Mouse (Mus musculus): Measurements from ENCODE around the gene Pgam2. TPM values are rescaled to one million over a fixed set of nuclear protein-coding genes. Genes with fewer than 3 reads are reported as not detected.

The Pgam2 gene
- total and polyA plus RNA-seq, 3 experiments = not detected

GRCm38 (mm10) chr11:5807956-5808355 is 4.4 kb upstream of the Pgam2 start:
- DNase-seq = no peak

GRCm38 (mm10) chr11:5805711-5806110 is 2.2 kb upstream of the Pgam2 start:
- no peak for DNase-seq

GRCm38 (mm10) chr11:5804174-5804573 is 641 bp upstream of the Pgam2 start:
- no peak for DNase-seq

DNA sequence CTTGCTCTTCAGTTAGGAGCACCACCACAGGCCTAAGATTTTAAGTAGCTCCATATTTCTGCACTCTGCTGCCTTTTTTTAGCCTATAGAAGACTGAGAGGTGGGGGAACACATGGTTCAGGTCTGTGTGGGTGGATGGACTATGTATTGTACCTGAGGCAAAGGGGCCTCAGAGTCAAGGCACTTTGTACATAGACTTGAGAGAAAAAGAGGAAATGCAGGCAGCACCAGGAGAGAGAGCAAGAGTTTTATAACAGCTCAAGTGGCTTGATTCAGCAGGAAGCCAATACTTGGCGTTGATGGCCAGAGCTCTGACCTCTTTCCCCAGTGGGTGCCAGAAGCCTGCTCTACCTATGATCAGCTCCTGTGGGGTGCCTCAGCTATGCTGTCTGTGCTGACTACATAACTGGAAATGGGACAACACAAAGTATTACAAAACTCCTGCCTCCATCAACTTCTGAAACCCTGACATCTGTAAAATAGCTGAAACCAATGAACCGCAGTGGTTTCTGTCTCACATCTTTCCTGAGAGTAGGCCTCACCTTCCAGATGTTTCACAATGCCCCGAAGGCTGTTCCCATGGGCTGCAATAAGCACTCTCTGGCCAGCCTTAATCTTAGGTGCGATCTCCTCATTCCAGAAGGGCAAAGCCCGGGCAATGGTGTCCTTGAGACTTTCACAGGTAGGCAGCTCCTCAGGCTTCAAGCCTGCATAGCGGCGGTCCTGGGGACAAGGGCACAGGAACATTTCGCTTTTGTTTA is 896 bp downstream of the Pgam2 start:
- DNase-seq = no peak

- no peak for DNase-seq
Measured at GRCm38 (mm10) chr11:5802005-5802404, 1.5 kb downstream of the Pgam2 start.

DNA sequence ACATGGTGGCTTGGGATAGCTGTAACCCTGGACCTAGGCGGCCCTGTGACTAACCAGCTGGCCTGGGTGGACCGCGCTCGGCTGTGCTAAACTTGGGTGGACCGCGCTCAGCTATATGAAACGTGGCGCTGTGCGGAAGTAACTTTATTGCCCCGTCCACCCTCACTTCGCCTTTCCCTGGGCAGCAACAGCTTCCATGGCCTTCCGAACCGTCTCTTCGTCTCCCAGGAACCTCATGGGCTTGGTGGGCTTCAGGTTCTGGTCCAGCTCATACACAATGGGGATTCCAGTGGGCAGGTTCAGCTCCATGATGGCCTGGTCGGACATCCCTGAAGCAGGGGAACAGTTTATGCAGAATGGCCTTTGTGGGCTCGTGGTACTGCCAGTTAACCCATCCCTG is 2.0 kb downstream of the Pgam2 start:
- DNase-seq = no peak

DNA sequence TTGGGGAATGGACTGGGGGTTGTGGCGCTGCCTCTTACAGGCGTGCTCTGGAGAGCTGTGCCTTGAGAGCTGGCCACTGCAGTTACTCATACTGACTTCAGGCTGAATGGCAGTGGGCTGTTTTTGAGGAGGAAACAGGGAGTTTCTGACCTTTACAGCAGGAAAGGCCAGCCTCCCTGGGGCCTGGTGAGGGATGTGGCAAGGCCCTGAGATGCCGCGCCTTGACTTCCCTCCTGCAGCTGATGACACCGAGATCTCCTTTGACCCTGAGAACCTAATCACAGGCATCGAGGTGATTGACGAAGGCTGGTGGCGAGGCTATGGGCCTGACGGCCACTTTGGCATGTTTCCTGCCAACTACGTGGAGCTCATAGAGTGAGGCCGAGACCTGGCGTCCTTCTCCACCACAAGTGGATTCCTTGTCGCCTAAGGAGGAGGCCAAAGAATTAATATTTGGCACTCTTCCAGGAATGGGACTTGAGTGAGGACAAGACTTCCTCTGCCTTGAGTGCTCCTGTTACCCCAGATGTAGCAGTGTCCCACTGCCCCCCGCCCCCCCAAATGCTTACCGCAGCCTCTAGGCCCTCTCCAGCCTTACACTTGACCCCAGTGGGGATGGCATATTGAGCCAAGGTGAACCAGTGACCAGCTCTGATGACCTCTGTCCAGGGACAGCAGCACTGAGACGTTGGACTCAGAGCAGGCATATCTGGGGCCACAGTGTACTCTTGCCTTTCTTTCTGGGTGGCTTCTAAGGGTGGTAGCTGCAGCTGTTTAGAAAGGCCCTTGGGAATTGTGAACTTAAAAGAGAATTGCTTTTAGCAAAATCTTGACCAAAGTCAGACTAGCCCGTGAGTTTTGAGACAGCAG is 3.7 kb downstream of the Pgam2 start:
- DNase-seq = no peak

GRCm38 (mm10) chr11:5797928-5798327 is 5.6 kb downstream of the Pgam2 start:
- no peak for DNase-seq

- DNase-seq = no peak
Measured at GRCm38 (mm10) chr11:5797371-5797770, 6.2 kb downstream of the Pgam2 start.

- no peak for DNase-seq
Measured at GRCm38 (mm10) chr11:5796939-5797338, 6.6 kb downstream of the Pgam2 start.

- DNase-seq = no peak
Measured at GRCm38 (mm10) chr11:5795706-5796105, 7.8 kb downstream of the Pgam2 start.

- DNase-seq = no peak
Measured at GRCm38 (mm10) chr11:5795290-5795689, 8.2 kb downstream of the Pgam2 start.

DNA sequence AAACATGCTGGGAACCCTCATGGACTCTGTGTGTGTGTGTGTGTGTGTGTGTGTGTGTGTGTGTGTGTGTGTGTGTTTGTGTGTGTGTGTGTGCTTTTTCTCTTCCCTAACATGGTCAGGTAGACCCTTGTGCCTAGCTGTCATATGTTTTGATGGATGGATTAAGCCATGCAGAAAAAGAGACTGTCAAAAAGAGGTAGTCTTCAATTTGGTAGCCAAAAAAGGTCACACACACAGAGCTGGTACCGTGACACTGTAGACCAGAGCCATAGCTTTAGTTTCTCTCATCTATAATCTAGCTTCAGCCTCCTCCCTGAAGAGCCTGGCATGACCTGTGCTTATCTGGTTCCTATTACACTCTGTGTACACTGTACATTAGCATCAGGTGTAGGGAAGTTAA is 13.1 kb downstream of the Pgam2 start:
- no peak for DNase-seq

- no peak for DNase-seq
Measured at GRCm38 (mm10) chr11:5789754-5790333, 13.7 kb downstream of the Pgam2 start.

- no peak for DNase-seq
Measured at GRCm38 (mm10) chr11:5789071-5789753, 14.3 kb downstream of the Pgam2 start.

DNA sequence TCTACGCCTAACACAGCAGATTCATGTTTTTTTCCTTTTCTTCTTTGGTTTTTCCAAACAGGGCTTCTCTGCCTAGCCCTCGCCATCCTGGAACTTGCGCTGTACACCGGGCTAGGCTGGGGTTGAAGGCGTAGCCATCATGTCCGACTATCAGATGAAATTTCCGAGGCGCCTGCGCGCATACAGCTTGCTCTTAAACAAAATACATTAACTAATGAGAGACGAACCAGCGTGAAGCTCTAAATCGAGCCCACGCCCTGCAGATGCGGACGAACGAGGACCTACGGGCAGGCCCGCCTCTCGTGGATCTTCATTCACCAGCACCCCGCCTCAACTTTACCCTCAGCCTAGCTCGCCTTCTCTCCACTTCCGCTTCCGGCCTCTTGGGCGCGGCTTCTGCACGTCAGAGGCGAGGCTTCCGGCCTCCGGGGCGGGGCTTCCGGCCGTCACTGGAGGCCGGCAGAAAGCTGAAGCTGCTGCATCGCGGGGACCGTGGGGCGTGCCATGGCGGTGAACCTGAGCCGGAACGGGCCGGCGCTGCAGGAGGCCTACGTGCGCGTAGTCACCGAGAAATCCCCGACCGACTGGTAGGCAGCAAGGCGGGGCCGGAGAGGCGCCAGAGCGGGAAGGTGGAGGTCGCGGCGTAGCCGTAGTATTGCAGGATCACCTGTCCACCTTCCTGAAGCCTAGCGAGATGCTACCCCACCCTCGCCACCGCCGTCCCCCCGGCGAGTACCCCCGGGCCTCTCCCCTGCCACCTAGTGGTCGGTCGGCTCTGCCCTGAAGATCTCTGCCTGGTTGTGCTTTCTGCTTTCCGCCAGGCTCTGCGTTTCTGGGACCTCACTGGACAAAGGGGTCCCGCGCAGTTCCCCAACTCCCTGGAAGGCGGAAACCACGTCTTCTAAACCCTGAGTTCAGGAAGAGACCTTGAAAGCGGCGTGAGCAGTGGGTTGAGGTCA is 15.2 kb downstream of the Pgam2 start, which contains the start of gene Dbnl:
Gene Dbnl (plus strand): TSS at position 433 of the 959 bp plus-strand sequence.
- peak; percentile 97 for DNase-seq

DNA sequence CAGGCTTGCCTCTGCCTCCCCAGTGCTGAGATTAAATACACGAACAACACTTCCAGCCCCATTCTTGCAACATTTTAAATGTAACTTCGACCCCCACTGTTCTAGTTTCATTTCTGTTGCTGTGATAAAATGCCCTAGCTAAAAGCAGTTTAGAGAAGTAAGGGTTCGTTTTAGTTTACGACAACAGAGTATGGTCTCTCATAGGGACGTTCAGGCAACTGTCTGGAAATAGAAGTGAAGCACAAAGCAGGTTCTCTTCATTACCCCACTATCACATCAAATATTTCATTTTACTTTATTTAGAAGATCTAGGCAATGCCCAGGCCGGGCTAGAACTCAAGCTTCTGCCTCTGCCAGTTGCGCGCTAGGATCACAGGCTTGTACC is 15.9 kb downstream of the Pgam2 start:
- DNase-seq = no peak

DNA sequence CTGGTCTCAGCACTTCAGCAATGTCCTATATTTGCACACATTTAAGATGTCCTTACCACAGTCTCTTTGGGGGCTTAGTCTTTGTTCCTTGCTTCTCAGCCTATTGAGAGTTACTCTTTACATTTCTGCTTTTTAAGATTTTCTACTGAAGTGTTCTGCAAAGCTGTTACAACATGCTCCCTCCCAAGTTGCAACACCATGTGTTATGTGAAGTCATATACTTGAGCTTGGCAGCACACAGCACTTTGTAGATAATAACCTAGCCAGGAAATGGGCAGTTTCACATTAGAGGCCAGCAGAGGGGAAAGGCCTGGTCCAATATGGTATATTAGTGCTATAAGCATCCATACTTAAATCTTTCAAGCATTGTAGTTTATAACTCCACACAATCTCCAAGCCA is 17.8 kb downstream of the Pgam2 start:
- DNase-seq = no peak

DNA sequence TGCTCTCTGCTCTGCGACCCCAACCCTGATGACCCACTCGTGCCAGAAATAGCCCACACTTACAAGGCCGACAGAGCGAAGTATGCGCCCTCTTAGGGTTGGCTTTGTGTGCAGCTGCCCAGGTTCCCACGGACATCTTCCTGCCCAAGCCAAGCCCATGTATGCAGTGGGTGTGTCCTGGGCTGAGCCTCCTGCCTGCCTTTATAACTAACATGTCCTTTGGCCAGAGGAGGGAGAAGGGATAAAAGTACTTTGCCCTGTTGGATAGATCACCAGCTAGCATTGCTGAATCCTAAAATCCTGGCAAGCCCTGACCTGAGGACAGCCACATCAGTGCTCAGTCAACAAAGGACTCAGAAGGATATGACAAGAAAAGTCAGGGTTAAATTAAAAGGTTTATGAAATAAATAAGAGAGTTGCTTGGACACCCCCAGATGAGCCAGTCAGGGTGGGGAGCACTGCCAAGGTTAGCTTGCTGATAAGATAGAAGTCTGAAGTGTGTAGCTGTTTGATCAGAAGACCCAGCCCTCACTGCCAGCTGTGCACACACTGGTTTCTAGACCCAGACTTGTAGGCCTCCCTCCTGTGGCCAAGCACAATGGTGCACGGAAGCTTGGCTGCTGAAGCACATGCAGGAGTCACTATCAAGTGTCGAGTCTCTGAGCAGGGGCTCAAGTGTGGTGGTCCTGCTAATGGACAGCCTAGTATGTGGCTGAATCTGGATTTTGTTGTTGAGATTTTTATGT is 21.2 kb downstream of the Pgam2 start:
- DNase-seq = no peak

DNA sequence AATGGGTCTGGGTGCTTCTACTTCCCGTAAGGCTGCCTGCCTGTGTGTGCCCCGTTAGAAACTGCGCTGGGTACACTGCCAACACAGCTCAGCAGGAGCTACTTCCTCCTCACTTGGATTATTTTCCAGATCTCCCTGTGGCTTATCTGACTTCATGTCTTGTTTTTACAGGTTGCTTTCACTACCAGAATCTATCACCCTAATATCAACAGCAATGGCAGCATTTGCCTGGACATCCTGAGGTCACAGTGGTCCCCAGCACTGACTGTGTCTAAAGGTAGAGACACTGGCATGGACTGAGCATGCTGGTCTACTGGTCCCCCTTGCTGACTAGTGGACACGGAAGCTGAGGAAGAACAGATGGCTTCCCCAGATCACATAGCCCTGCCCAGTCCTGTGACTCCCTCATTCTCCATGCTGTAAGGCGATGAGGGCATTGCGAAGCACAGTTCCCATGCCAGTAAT is 23.5 kb downstream of the Pgam2 start:
- no peak for DNase-seq

Data from adrenal gland, adult 2 months (tissue).